Mouse (Mus musculus): ENCODE results near the gene Itpkc. TPM values are rescaled to one million over a fixed set of nuclear protein-coding genes. Genes with fewer than 3 reads are reported as not detected.

Itpkc gene
- total RNA-seq, 2 experiments from 2014 or later: 3.8 to 4.2 TPM

DNA sequence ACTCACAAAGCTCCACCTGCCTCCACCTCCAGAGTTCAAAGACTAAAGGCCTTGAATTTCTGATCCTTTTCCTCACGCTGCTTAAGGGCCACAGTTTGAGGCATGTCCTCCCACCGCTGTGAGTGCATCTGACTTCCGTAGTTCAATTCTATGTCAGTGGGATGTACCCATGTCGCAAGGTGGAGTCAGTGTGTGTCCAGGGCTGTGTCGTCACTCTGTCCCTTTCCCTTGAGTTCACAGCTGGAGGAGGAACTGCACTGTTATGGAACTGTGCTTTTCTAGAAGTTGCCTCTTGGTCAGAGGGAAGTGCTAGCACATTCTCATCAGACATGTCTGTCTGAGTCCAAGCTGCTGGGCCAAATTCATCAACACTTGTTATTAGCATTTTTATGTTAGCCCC is 10.1 kb upstream of the Itpkc start:
- no peak for DNase-seq (ENCODE audit: low spot score)

- DNase-seq (ENCODE audit: low spot score): no peak
These were observed 9.1 kb upstream of the Itpkc start for GRCm38 (mm10) chr7:27237527-27237926.

GRCm38 (mm10) chr7:27235726-27236125 is 7.3 kb upstream of the Itpkc start:
- DNase-seq (ENCODE audit: low spot score): no peak

- DNase-seq (ENCODE audit: low spot score): no peak
These were observed 4.8 kb upstream of the Itpkc start for GRCm38 (mm10) chr7:27233300-27233699.

- DNase-seq (ENCODE audit: low spot score): peak; percentile 95
These were observed 4.4 kb upstream of the Itpkc start, which contains the start of gene Coq8b for GRCm38 (mm10) chr7:27232781-27233281. TSS of gene Coq8b (plus strand) at chr7:27233023.

DNA sequence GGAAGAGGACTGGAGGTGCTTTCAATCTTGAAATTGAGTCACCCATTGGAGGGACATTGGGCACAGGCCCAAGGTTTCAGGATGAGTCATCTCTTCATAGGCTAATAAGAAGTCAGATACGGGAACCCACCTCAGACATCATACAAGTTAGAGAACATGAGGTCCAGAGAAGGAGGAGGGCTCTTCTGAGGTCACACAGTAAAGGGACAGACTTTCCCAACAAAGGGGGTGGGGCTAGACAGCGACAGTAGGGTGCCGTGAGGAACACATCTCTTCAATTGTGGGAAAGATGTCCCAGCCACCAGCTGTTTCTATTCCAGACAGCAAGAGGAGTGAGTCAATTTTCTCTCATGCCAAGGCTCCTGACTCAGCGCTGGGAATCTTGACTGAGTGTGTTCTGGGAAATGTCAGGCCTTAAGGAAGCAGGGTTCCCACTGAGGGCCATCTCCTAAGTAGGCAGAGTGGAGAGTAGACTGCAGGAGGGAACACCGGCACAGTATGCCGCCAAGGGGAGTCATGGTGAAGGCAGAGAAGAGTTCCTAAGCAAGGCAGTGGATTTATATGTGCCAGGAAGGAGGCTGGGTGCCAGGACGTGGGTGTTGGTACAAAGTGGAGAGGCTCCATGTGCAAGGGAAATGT is 3.4 kb upstream of the Itpkc start:
- peak; percentile 47 for DNase-seq (ENCODE audit: low spot score)

- DNase-seq (ENCODE audit: low spot score): no peak
These were observed 2.3 kb upstream of the Itpkc start for GRCm38 (mm10) chr7:27230781-27231180.

- DNase-seq (ENCODE audit: low spot score): no peak
These were observed 404 bp upstream of the Itpkc start for GRCm38 (mm10) chr7:27228865-27229264.

GRCm38 (mm10) chr7:27227676-27228075 is 785 bp downstream of the Itpkc start:
- peak; percentile 14 for DNase-seq (ENCODE audit: low spot score)

GRCm38 (mm10) chr7:27227276-27227675 is 1.2 kb downstream of the Itpkc start:
- DNase-seq (ENCODE audit: low spot score): no peak

DNA sequence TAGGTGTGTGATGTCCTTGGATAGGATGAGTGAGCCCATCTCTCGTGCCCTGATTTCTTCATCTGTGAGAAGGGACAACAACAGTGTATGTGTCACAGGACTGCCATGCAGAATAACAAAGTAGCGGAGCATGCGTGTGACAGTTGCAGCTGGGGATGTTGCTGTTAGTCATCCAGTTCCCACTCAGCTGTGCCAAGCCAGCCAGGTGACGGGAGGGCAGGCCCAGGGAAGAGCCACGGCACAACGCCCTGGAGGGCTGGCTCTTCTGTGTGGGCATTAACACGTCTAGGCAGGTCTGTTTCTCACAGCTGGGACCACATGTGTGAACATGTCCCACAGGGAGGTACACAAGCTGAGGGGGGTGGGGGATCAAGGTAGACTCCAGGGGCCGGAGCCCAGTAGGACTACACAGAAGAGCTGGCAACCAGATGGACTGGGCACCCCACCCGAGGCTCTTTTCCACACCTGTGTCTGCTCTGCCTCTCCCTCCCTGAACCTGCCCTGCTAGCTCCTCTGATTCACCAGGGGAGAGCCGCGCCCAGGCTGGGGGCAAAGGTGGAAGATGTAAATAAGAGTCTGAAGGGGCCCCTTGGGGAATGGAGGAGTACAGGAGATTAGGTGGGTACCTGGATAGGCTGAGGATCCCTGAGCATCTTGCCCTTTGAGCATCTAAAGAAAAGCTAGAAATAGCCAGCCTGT is 3.4 kb downstream of the Itpkc start:
- peak; percentile 31 for DNase-seq (ENCODE audit: low spot score)

GRCm38 (mm10) chr7:27222538-27222937 is 5.9 kb downstream of the Itpkc start:
- no peak for DNase-seq (ENCODE audit: low spot score)

DNA sequence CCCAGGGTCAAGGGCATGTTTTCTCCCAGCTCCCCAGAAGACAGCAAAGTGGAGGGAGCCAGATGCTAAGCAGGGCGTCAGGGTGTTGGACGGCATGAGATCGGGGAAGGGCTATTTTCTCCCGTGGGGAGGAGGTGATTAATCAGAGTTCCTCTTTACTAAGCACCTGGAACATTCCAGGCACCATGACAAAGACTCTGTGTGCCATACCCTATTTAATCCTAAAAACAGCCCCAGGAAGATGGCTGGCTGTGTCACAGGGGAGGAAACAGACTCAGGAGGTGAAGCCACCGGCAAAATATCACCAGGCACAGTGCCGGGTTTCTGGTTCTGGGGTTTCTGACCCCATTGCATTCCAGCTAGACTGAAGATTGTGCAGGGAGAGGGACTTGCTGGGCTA is 6.5 kb downstream of the Itpkc start:
- DNase-seq (ENCODE audit: low spot score): no peak

DNA sequence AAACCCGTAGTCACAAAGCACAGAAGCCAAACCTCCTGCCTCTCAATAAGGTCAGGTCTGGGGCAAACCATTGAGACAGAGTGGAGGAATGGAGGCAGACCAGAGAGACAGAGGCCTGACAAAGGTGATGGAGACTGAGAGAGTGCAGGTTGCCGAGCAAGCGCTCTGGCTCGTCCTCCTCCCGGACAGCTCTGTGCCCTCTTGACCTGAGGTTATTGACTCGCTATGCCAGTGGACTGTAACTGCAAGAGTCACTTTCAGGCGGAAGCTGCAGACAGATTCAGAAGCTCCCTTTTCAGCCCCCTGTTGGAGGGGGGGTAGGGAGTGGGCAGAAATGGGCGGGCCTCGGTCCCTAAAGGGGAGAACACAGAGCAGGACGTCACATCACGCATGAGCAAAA is 8.5 kb downstream of the Itpkc start:
- DNase-seq (ENCODE audit: low spot score): no peak

- no peak for DNase-seq (ENCODE audit: low spot score)
These were observed 9.9 kb downstream of the Itpkc start for GRCm38 (mm10) chr7:27218586-27218985.

- DNase-seq (ENCODE audit: low spot score): no peak
These were observed 15.8 kb downstream of the Itpkc start for GRCm38 (mm10) chr7:27212626-27213025.

GRCm38 (mm10) chr7:27203730-27204449 is 24.6 kb downstream of the Itpkc start:
- DNase-seq (ENCODE audit: low spot score): no peak

GRCm38 (mm10) chr7:27198779-27199178 is 29.7 kb downstream of the Itpkc start:
- DNase-seq (ENCODE audit: low spot score): no peak

DNA sequence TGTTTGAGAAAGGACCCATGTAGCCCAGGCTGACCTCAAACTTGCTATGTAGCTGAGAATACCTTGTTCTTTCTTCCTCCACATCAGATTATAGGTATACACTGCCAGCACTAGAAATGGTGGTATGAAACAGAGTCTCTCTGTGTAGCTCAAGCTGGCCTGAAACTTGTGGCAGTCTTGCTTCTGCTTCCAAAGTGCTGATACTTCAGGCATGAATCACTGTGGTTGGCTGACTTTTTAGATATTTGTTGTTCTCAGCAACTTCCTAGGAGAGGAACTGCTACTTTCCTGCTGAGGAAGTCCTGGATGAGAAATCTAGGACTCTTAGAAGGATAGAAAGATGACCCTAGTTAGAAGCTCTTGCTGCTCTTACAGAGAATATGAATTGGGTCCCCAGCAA is 30.1 kb downstream of the Itpkc start:
- DNase-seq (ENCODE audit: low spot score): no peak

DNA sequence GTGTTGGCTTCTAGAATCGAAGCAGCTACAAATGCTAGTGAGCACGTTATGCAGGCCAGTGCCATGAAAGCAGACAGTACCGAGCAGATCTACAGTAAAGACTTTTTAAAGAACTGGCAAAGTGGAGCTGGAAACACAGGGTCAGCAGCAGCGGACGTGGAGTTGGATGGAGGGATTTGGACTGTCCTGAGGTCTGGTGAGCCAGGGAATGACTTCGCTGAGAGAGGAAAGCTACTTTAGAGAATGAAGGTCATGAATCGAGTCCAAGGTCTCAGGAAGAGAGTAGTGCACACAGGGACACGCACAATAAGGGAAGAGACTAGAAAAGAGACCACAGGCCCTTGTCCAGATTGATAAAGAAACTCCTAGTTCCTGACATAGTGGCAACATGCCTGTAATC is 30.8 kb downstream of the Itpkc start:
- DNase-seq (ENCODE audit: low spot score): no peak

DNA sequence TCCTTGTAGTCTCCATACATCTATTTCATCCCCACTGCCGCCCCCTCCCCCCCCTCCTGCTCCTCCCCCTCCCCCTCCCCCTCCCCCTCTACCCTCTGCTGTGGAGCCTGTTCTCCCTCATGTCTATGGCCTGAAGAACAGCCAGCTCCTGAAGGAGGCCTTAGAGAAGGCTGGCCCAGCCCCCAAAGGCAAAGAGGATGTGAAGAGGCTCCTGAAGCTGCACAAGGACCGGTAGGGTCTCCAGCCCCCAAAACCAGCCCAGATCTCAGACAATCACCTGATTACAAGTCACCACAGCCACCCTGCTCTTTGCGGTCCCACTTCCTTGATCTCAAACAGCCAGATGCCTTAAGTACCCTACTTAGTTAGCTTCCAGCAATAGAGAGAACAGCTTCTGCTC is 31.3 kb downstream of the Itpkc start:
- no peak for DNase-seq (ENCODE audit: low spot score)

Measured in gastrocnemius, adult 18-20 months (tissue).